Mouse (Mus musculus): Measurements from ENCODE around the gene Scube1. TPM values are rescaled to one million over a fixed set of nuclear protein-coding genes. Genes with fewer than 3 reads are reported as not detected.
A peak's percentile ranks its signal among the peaks of the same experiment; 100 is the strongest.

The Scube1 gene
- polyA plus RNA-seq, 1 experiment from 2014 or later: 0.13 TPM

GRCm38 (mm10) chr15:83595364-83595711 lies 129.5 kb downstream of the Scube1 start:
- no peak for DNase-seq (ENCODE audit: low spot score)

GRCm38 (mm10) chr15:83594513-83595363 lies 130.1 kb downstream of the Scube1 start, which contains the start of gene Ttll12:
Gene Ttll12, minus strand, starts transcription at chr15:83595157.
- DNase-seq (ENCODE audit: low spot score): peak; percentile 91

GRCm38 (mm10) chr15:83593702-83594512 lies 130.9 kb downstream of the Scube1 start:
- DNase-seq (ENCODE audit: low spot score): peak; percentile 52

- DNase-seq (ENCODE audit: low spot score): no peak
Measured at GRCm38 (mm10) chr15:83593189-83593585, 131.6 kb downstream of the Scube1 start.

GRCm38 (mm10) chr15:83592260-83593188 lies 132.3 kb downstream of the Scube1 start:
- DNase-seq (ENCODE audit: low spot score): no peak

GRCm38 (mm10) chr15:83591758-83592157 lies 133.1 kb downstream of the Scube1 start:
- no peak for DNase-seq (ENCODE audit: low spot score)

- no peak for DNase-seq (ENCODE audit: low spot score)
Measured at GRCm38 (mm10) chr15:83590841-83591240, 134.0 kb downstream of the Scube1 start.

GRCm38 (mm10) chr15:83584741-83585220 lies 140.0 kb downstream of the Scube1 start:
- no peak for DNase-seq (ENCODE audit: low spot score)

GRCm38 (mm10) chr15:83583419-83584156 lies 141.2 kb downstream of the Scube1 start:
- DNase-seq (ENCODE audit: low spot score): peak; percentile 60

- no peak for DNase-seq (ENCODE audit: low spot score)
Measured at GRCm38 (mm10) chr15:83582931-83583330, 141.9 kb downstream of the Scube1 start.

GRCm38 (mm10) chr15:83576651-83577050 lies 148.2 kb downstream of the Scube1 start:
- no peak for DNase-seq (ENCODE audit: low spot score)

GRCm38 (mm10) chr15:83575543-83575942 lies 149.3 kb downstream of the Scube1 start:
- no peak for DNase-seq (ENCODE audit: low spot score)

GRCm38 (mm10) chr15:83574731-83575351 lies 150.0 kb downstream of the Scube1 start:
- DNase-seq (ENCODE audit: low spot score): no peak

- DNase-seq (ENCODE audit: low spot score): no peak
Measured at GRCm38 (mm10) chr15:83573606-83574005, 151.2 kb downstream of the Scube1 start.

GRCm38 (mm10) chr15:83572132-83572531 lies 152.7 kb downstream of the Scube1 start:
- no peak for DNase-seq (ENCODE audit: low spot score)

- DNase-seq (ENCODE audit: low spot score): no peak
Measured at GRCm38 (mm10) chr15:83571636-83572035, 153.2 kb downstream of the Scube1 start.

GRCm38 (mm10) chr15:83570641-83571040 lies 154.2 kb downstream of the Scube1 start:
- peak; percentile 46 for DNase-seq (ENCODE audit: low spot score)

GRCm38 (mm10) chr15:83569682-83570081 lies 155.1 kb downstream of the Scube1 start:
- peak; percentile 67 for DNase-seq (ENCODE audit: low spot score)

- no peak for DNase-seq (ENCODE audit: low spot score)
Measured at GRCm38 (mm10) chr15:83568544-83568943, 156.3 kb downstream of the Scube1 start.

GRCm38 (mm10) chr15:83567728-83568127 lies 157.1 kb downstream of the Scube1 start:
- no peak for DNase-seq (ENCODE audit: low spot score)

Data from thymus, postnatal 0 days (tissue).